Mouse (Mus musculus): Measurements from ENCODE around the gene Pcdh8.

Gene Pcdh8

GRCm38 (mm10) chr14:79754157-79754556, 17.0 kb downstream of the Pcdh8 start:
- no peak for DNase-seq (ENCODE audit: extremely low spot score, low spot score)

GRCm38 (mm10) chr14:79753733-79754132, 17.4 kb downstream of the Pcdh8 start:
- DNase-seq (ENCODE audit: extremely low spot score, low spot score): no peak

- no peak for DNase-seq (ENCODE audit: extremely low spot score, low spot score)
Observed at GRCm38 (mm10) chr14:79740515-79740914, 30.6 kb downstream of the Pcdh8 start.

- DNase-seq (ENCODE audit: extremely low spot score, low spot score): no peak
Observed at GRCm38 (mm10) chr14:79738441-79738840, 32.7 kb downstream of the Pcdh8 start.

GRCm38 (mm10) chr14:79737642-79738379, 33.3 kb downstream of the Pcdh8 start:
- DNase-seq (ENCODE audit: extremely low spot score, low spot score): peak; percentile 30

GRCm38 (mm10) chr14:79736781-79737180, 34.3 kb downstream of the Pcdh8 start:
- DNase-seq (ENCODE audit: extremely low spot score, low spot score): no peak

GRCm38 (mm10) chr14:79733501-79733900, 37.6 kb downstream of the Pcdh8 start:
- DNase-seq (ENCODE audit: extremely low spot score, low spot score): no peak

GRCm38 (mm10) chr14:79728811-79729210, 42.3 kb downstream of the Pcdh8 start:
- DNase-seq (ENCODE audit: extremely low spot score, low spot score): no peak

- DNase-seq (ENCODE audit: extremely low spot score, low spot score): no peak
Observed at GRCm38 (mm10) chr14:79724002-79724681, 47.0 kb downstream of the Pcdh8 start.

- DNase-seq (ENCODE audit: extremely low spot score, low spot score): no peak
Observed at GRCm38 (mm10) chr14:79722228-79722627, 48.9 kb downstream of the Pcdh8 start.

All from neural tube, embryonic 10.5 days (tissue).